Mouse (Mus musculus) limb, embryonic 10.5 days (tissue): ENCODE data around the gene Zbtb39. TPM values are rescaled to one million over a fixed set of nuclear protein-coding genes. Genes with fewer than 3 reads are reported as not detected.

Experiments
- DNase-seq: peaks from one replicate; pipeline ENCODE4 v3.0.0-alpha.2; 2017; ENCODE audit warnings: low spot score
- H3K27ac ChIP-seq: fragments of 300-500 bp; sonication (generic); 2 replicates; pipeline ENCODE4 v1.5.1; 2016; ENCODE audit warnings: mild to moderate bottlenecking
- H3K27me3 ChIP-seq: fragments of 300-500 bp; sonication (generic); 2 replicates; pipeline ENCODE4 v1.6.1; 2016; ENCODE audit warnings: low read depth, mild to moderate bottlenecking; ENCODE audit not compliant: poor library complexity, severe bottlenecking
- H3K36me3 ChIP-seq: fragments of 300-500 bp; sonication (generic); 2 replicates; pipeline ENCODE4 v1.6.1; 2016; ENCODE audit warnings: mild to moderate bottlenecking, moderate library complexity
- H3K4me1 ChIP-seq: fragments of 300-500 bp; sonication (generic); 2 replicates; pipeline ENCODE4 v1.6.1; 2016
- H3K4me3 ChIP-seq: fragments of 300-500 bp; sonication (generic); 2 replicates; pipeline ENCODE4 v1.5.1; 2016; ENCODE audit warnings: mild to moderate bottlenecking, moderate library complexity
- H3K9me3 ChIP-seq: fragments of 300-500 bp; sonication (generic); replicated peaks from 2 replicates; pipeline ENCODE4 v1.6.1; 2016; ENCODE audit warnings: mild to moderate bottlenecking
- WGBS: fragments of 180-500 bp; shearing (Covaris S2); methylation state at CpG from one replicate; pipeline ENCODE4 v1.1.7; 2016; 5-methylcytosine and 5-hydroxymethylcytosine counted together
- polyA plus RNA-seq: library from polyadenylated mRNA; unstranded; fragments of >200 nt; fragmentation: Nextera tagmentation; extraction: Ambion mirVana; gene quantifications from 2 replicates; pipeline ENCODE4 v1.2.1, GENCODE M21; 2016

The Zbtb39 gene
- polyA plus RNA-seq, 1 experiment from 2014 or later = 5.1 TPM

GRCm38 (mm10) chr10:127721671-127722418 lies 17.5 kb upstream of the Zbtb39 start:
- 10% methylated on average over 20 of the region's 20 CpGs for WGBS
- Histone ChIP-seq H3K36me3 (no peaks in the 10 kb centered on the region), H3K4me3 (peak overlapping the region; percentile 32), H3K27me3 (peaks cover 45% of the 10 kb centered on the region), H3K4me1 (peaks cover 37% of the 10 kb centered on the region), H3K9me3 (no peaks in the 10 kb centered on the region), H3K27ac (peak overlapping the region; percentile 62)
- DNase-seq = peak; percentile 37

- Histone ChIP-seq H3K4me3 (no peak within 1 kb of the TSS), H3K27ac (no peak within 1 kb of the TSS), H3K4me1 (peaks cover 27% of the 10 kb centered on the region), H3K36me3 (no peaks in the 10 kb centered on the region), H3K27me3 (peaks cover 61% of the 10 kb centered on the region), H3K9me3 (no peaks in the 10 kb centered on the region)
- DNase-seq = no peak
- WGBS = 86% methylated on average over 3 of the region's 3 CpGs
Observed at GRCm38 (mm10) chr10:127724178-127724577, 15.2 kb upstream of the Zbtb39 start, which contains the start of gene Tac2. TSS of gene Tac2 (plus strand) at chr10:127724478.

GRCm38 (mm10) chr10:127725136-127725535 lies 14.2 kb upstream of the Zbtb39 start:
- Histone ChIP-seq H3K27me3 (peaks cover 59% of the 10 kb centered on the region), H3K27ac (no peak overlapping the region), H3K4me1 (peaks cover 27% of the 10 kb centered on the region), H3K4me3 (no peak overlapping the region), H3K9me3 (no peaks in the 10 kb centered on the region), H3K36me3 (no peaks in the 10 kb centered on the region)
- DNase-seq = no peak
- 94% methylated on average over 4 of the region's 4 CpGs for WGBS

GRCm38 (mm10) chr10:127728437-127728836 lies 10.9 kb upstream of the Zbtb39 start:
- Histone ChIP-seq H3K4me3 (no peak overlapping the region), H3K9me3 (no peaks in the 10 kb centered on the region), H3K4me1 (peaks cover 14% of the 10 kb centered on the region; the same call in 1 of the 2 replicates), H3K27me3 (peaks cover 31% of the 10 kb centered on the region), H3K36me3 (no peaks in the 10 kb centered on the region), H3K27ac (no peak overlapping the region)
- 84% methylated on average over 8 of the region's 8 CpGs for WGBS
- no peak for DNase-seq

- H3K27me3 ChIP-seq = peaks cover 31% of the 10 kb centered on the region
- no peak overlapping the region for H3K27ac ChIP-seq
- DNase-seq = no peak
- WGBS = 77% methylated on average over 11 of the region's 11 CpGs
- H3K4me1 ChIP-seq = peaks cover 6% of the 10 kb centered on the region; the same call in 1 of the 2 replicates
- no peaks in the 10 kb centered on the region for H3K36me3 ChIP-seq
- no peak overlapping the region for H3K4me3 ChIP-seq
- H3K9me3 ChIP-seq = no peaks in the 10 kb centered on the region
Observed at GRCm38 (mm10) chr10:127730285-127730932, 8.9 kb upstream of the Zbtb39 start.

- Histone ChIP-seq H3K27me3 (peaks cover 26% of the 10 kb centered on the region), H3K4me1 (peaks cover 6% of the 10 kb centered on the region; the same call in 1 of the 2 replicates), H3K9me3 (no peaks in the 10 kb centered on the region), H3K36me3 (no peaks in the 10 kb centered on the region), H3K27ac (no peak overlapping the region), H3K4me3 (no peak overlapping the region)
- WGBS = 48% methylated on average over 9 of the region's 9 CpGs
- no peak for DNase-seq
Observed at GRCm38 (mm10) chr10:127730933-127731310, 8.4 kb upstream of the Zbtb39 start.

GRCm38 (mm10) chr10:127731397-127731796 lies 7.9 kb upstream of the Zbtb39 start:
- Histone ChIP-seq H3K27ac (no peak overlapping the region), H3K4me1 (peaks cover 6% of the 10 kb centered on the region; the same call in 1 of the 2 replicates), H3K4me3 (no peak overlapping the region), H3K9me3 (no peaks in the 10 kb centered on the region), H3K36me3 (no peaks in the 10 kb centered on the region), H3K27me3 (peaks cover 26% of the 10 kb centered on the region)
- 38% methylated on average over 5 of the region's 5 CpGs for WGBS
- DNase-seq = no peak

GRCm38 (mm10) chr10:127734434-127734833 lies 4.9 kb upstream of the Zbtb39 start:
- no peak for DNase-seq
- no peaks in the 10 kb centered on the region for H3K9me3 ChIP-seq
- no peaks in the 10 kb centered on the region for H3K36me3 ChIP-seq
- peaks cover 17% of the 10 kb centered on the region; the same call in 1 of the 2 replicates for H3K4me1 ChIP-seq
- 62% methylated on average over 5 of the region's 5 CpGs for WGBS
- H3K27me3 ChIP-seq = peaks cover 8% of the 10 kb centered on the region; the same call in 1 of the 2 replicates
- no peak overlapping the region for H3K4me3 ChIP-seq
- no peak overlapping the region for H3K27ac ChIP-seq

- H3K4me3 ChIP-seq = no peak overlapping the region
- H3K9me3 ChIP-seq = no peaks in the 10 kb centered on the region
- no peaks in the 10 kb centered on the region for H3K27me3 ChIP-seq
- H3K27ac ChIP-seq = no peak overlapping the region
- H3K4me1 ChIP-seq = peaks cover 21% of the 10 kb centered on the region
- peaks cover 3% of the 10 kb centered on the region for H3K36me3 ChIP-seq
- no peak for DNase-seq
- 77% methylated on average over 2 of the region's 2 CpGs for WGBS
Observed at GRCm38 (mm10) chr10:127736266-127736665, 3.1 kb upstream of the Zbtb39 start.

- Histone ChIP-seq H3K27ac (no peak overlapping the region), H3K9me3 (no peaks in the 10 kb centered on the region), H3K4me3 (no peak overlapping the region), H3K36me3 (peaks cover 9% of the 10 kb centered on the region), H3K27me3 (no peaks in the 10 kb centered on the region), H3K4me1 (peaks cover 19% of the 10 kb centered on the region)
- no peak for DNase-seq
- WGBS = 75% methylated on average over 4 of the region's 4 CpGs
Observed at GRCm38 (mm10) chr10:127736916-127737315, 2.4 kb upstream of the Zbtb39 start.

GRCm38 (mm10) chr10:127737552-127737951 lies 1.8 kb upstream of the Zbtb39 start:
- no peak overlapping the region for H3K4me3 ChIP-seq
- H3K36me3 ChIP-seq = peaks cover 16% of the 10 kb centered on the region
- H3K27ac ChIP-seq = no peak overlapping the region
- H3K4me1 ChIP-seq = peaks cover 19% of the 10 kb centered on the region
- 24% methylated on average over 2 of the region's 2 CpGs for WGBS
- no peaks in the 10 kb centered on the region for H3K9me3 ChIP-seq
- DNase-seq = no peak
- no peaks in the 10 kb centered on the region for H3K27me3 ChIP-seq

GRCm38 (mm10) chr10:127738151-127738882 lies 1.0 kb upstream of the Zbtb39 start:
- peaks cover 23% of the 10 kb centered on the region for H3K36me3 ChIP-seq
- 48% methylated on average over 13 of the region's 13 CpGs for WGBS
- no peaks in the 10 kb centered on the region for H3K9me3 ChIP-seq
- peaks cover 19% of the 10 kb centered on the region for H3K4me1 ChIP-seq
- H3K27ac ChIP-seq = no peak overlapping the region
- peak; percentile 58 for DNase-seq
- H3K4me3 ChIP-seq = peak overlapping the region; percentile 17; the same call in 1 of the 2 replicates
- H3K27me3 ChIP-seq = no peaks in the 10 kb centered on the region
